Comparison of ENCODE assay signal across 25 mouse cellular contexts in the genomic region with DNA sequence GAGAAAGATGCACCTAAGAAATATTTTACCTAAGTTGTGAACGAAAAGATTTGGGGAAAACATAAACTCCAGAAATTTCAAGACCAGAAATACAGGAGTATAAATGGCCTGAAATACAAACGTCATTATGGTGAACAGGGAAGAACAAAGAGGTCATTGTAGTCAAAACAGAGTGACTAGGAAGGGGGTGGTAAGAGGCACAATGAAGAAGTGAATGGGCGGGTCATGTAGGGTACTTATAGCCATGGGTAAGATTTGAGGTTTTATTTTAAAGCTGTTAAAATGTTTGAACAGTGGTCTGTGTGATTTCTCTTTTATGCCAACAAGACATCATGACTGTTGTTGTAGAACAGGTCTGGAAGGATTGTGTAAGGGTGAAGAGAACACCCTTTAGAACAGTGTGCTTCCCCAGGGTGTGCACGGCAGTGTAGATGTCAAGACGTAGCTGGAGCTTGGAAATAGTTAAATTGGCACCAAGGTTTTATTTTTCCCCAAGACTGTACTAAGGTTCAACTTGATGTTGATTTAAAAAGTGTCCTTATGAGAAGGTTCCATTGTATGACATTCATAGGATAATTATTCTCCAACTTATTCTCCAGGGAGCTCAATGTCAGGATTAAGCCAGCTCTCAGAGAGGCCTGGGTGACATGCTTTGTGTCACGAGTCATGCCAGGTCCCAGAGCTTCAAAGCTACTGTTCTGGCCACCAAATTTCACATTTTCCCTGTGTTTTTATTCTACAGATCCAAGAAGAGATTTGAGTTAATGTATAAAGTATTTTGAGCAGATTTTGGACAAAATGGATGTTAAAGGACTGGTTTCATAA.
A peak's percentile ranks its signal among the peaks of the same experiment; 100 is the strongest.
DNase-seq lines count a peak whose midpoint lies in the region; ATAC-seq and TF ChIP-seq lines count a peak whose summit lies in the region.
"Had no signal": no experiment of that assay in that cellular context is flagged by ENCODE, and none has a peak within 500 bp of the region (broad histone marks: within the 10 kb centered on the region; RNA-seq: fewer than 3 reads in every experiment).

No protein-coding gene starts in this region.

- H3K27me3 ChIP-seq in forebrain, embryonic 13.5 days: no peaks in the 10 kb centered on the region
- no peaks in the 10 kb centered on the region for H3K27me3 ChIP-seq in forebrain, postnatal 0 days (ENCODE audit: insufficient read depth, low read length)
- no peaks in the 10 kb centered on the region for H3K27me3 ChIP-seq in midbrain, embryonic 13.5 days
- no peaks in the 10 kb centered on the region for H3K27me3 ChIP-seq in midbrain, embryonic 10.5 days (ENCODE audit: low read depth, poor library complexity, severe bottlenecking)
- no peaks in the 10 kb centered on the region for H3K27me3 ChIP-seq in midbrain, embryonic 14.5 days (ENCODE audit: control insufficient read depth, insufficient read depth, low read length)
- no peaks in the 10 kb centered on the region for H3K27me3 ChIP-seq in intestine, postnatal 0 days (replicated peaks; ENCODE audit: control insufficient read depth, insufficient read depth, low read length)
- H3K27me3 ChIP-seq: forebrain, embryonic 12.5 days; heart, embryonic 12.5 days; limb, embryonic 15.5 days; liver, embryonic 15.5 days; neural tube, embryonic 12.5 days had no signal

- WGBS in forebrain, embryonic 13.5 days: 44% methylated on average over 6 of the region's 6 CpGs
- 42% methylated on average over 6 of the region's 6 CpGs for WGBS in forebrain, postnatal 0 days
- WGBS in midbrain, embryonic 13.5 days: 48% methylated on average over 6 of the region's 6 CpGs
- WGBS in midbrain, embryonic 10.5 days: 69% methylated on average over 6 of the region's 6 CpGs
- 39% methylated on average over 6 of the region's 6 CpGs for WGBS in midbrain, embryonic 14.5 days
- WGBS in intestine, postnatal 0 days: 68% methylated on average over 6 of the region's 6 CpGs

- no peaks in the 10 kb centered on the region for H3K9me3 ChIP-seq in forebrain, embryonic 13.5 days (replicated peaks)
- H3K9me3 ChIP-seq in forebrain, postnatal 0 days (ENCODE audit: low read length): no peaks in the 10 kb centered on the region
- H3K9me3 ChIP-seq in midbrain, embryonic 13.5 days: no peaks in the 10 kb centered on the region
- H3K9me3 ChIP-seq in midbrain, embryonic 10.5 days (replicated peaks): no peaks in the 10 kb centered on the region
- H3K9me3 ChIP-seq in midbrain, embryonic 14.5 days (ENCODE audit: control insufficient read depth, low read length): no peaks in the 10 kb centered on the region
- H3K9me3 ChIP-seq in intestine, postnatal 0 days (ENCODE audit: control insufficient read depth): no peaks in the 10 kb centered on the region
- H3K9me3 ChIP-seq: forebrain, embryonic 12.5 days; heart, embryonic 12.5 days; limb, embryonic 15.5 days; liver, embryonic 15.5 days; neural tube, embryonic 12.5 days had no signal

- no peak overlapping the region for H3K4me3 ChIP-seq in forebrain, embryonic 13.5 days
- H3K4me3 ChIP-seq in forebrain, postnatal 0 days (ENCODE audit: low read depth, low read length): no peak overlapping the region
- H3K4me3 ChIP-seq in left cerebral cortex, adult 2 months: no peak overlapping the region
- no peak overlapping the region for H3K4me3 ChIP-seq in midbrain, embryonic 13.5 days (replicated peaks)
- no peak overlapping the region for H3K4me3 ChIP-seq in midbrain, embryonic 10.5 days
- H3K4me3 ChIP-seq in midbrain, embryonic 14.5 days (replicated peaks; ENCODE audit: low read depth, low read length): no peak overlapping the region
- no peak overlapping the region for H3K4me3 ChIP-seq in intestine, postnatal 0 days (ENCODE audit: low read depth, low read length)
- H3K4me3 ChIP-seq: forebrain, embryonic 12.5 days; heart, embryonic 12.5 days; limb, embryonic 15.5 days; liver, embryonic 15.5 days; neural tube, embryonic 12.5 days had no signal

- H3K4me1 ChIP-seq in forebrain, embryonic 13.5 days: peaks cover 28% of the 10 kb centered on the region; the same call in 1 of the 2 replicates
- H3K4me1 ChIP-seq in forebrain, postnatal 0 days (ENCODE audit: insufficient read depth): peaks cover 4% of the 10 kb centered on the region; the same call in 1 of the 2 replicates
- peaks cover 30% of the 10 kb centered on the region for H3K4me1 ChIP-seq in midbrain, embryonic 13.5 days (replicated peaks)
- peaks cover 19% of the 10 kb centered on the region for H3K4me1 ChIP-seq in midbrain, embryonic 10.5 days
- H3K4me1 ChIP-seq in midbrain, embryonic 14.5 days (ENCODE audit: control insufficient read depth, insufficient read depth, low read length): peaks cover 9% of the 10 kb centered on the region
- no peaks in the 10 kb centered on the region for H3K4me1 ChIP-seq in intestine, postnatal 0 days (replicated peaks; ENCODE audit: control insufficient read depth, insufficient read depth, low read length)
- H3K4me1 ChIP-seq: limb, embryonic 15.5 days; liver, embryonic 15.5 days had no signal

- H3K27ac ChIP-seq in forebrain, embryonic 13.5 days: peak overlapping the region; percentile 19; the same call in 1 of the 2 replicates
- H3K27ac ChIP-seq in forebrain, postnatal 0 days (ENCODE audit: low read depth, low read length): no peak overlapping the region
- H3K27ac ChIP-seq in left cerebral cortex, adult 2 months: peak overlapping the region; percentile 13; the same call in 1 of the 2 replicates
- no peak overlapping the region for H3K27ac ChIP-seq in midbrain, embryonic 13.5 days
- no peak overlapping the region; the same call in 1 of the 2 replicates for H3K27ac ChIP-seq in midbrain, embryonic 10.5 days (replicated peaks)
- 0 out of 2 replicates have a peak overlapping the region, but pooled peaks have one; percentile 32 for H3K27ac ChIP-seq in midbrain, embryonic 14.5 days (replicated peaks; ENCODE audit: low read depth, low read length)
- H3K27ac ChIP-seq in intestine, postnatal 0 days (ENCODE audit: low read depth, low read length): no peak overlapping the region
- H3K27ac ChIP-seq: forebrain, embryonic 12.5 days; kidney, postnatal 0 days; limb, embryonic 15.5 days; liver, embryonic 15.5 days; neural tube, embryonic 12.5 days had no signal

- TF ChIP-seq CTCF in forebrain, postnatal 0 days (IDR thresholded peaks at IDR 0.05; ENCODE audit: low read depth): no peak
- no peak for TF ChIP-seq CTCF in left cerebral cortex, adult 2 months (IDR thresholded peaks at IDR 0.05)
- no peak for TF ChIP-seq CTCF in intestine, postnatal 0 days (IDR thresholded peaks at IDR 0.05; ENCODE audit: low read depth)

- H3K9ac ChIP-seq in forebrain, embryonic 13.5 days: no peak overlapping the region
- no peak overlapping the region for H3K9ac ChIP-seq in forebrain, postnatal 0 days
- no peak overlapping the region for H3K9ac ChIP-seq in midbrain, embryonic 13.5 days (replicated peaks)
- no peak overlapping the region for H3K9ac ChIP-seq in midbrain, embryonic 14.5 days (replicated peaks; ENCODE audit: low read length)
- no peak overlapping the region for H3K9ac ChIP-seq in intestine, postnatal 0 days (ENCODE audit: low read depth, low read length)
- H3K9ac ChIP-seq: forebrain, embryonic 12.5 days; heart, embryonic 12.5 days; limb, embryonic 15.5 days; liver, embryonic 15.5 days; neural tube, embryonic 12.5 days had no signal

- no peak for DNase-seq in forebrain, postnatal 0 days
- no peak for DNase-seq in left cerebral cortex, adult 2 months (ENCODE audit: extremely low spot score in 1 of 2, low spot score in 2 of 2)
- DNase-seq in left cerebral cortex, adult 11 months (ENCODE audit: low spot score): no peak
- DNase-seq in midbrain, embryonic 10.5 days (ENCODE audit: low spot score): no peak
- DNase-seq in midbrain, embryonic 14.5 days: no peak
- DNase-seq: adrenal gland, postnatal 10 days; cerebellum, adult 11 months; cerebellum, postnatal 14 days; embryo, embryonic 11 days; heart, postnatal 14 days; kidney, adult 18-20 months; right cerebral cortex, adult 18-20 months; thymus, postnatal 4 days had no signal

- peaks cover 28% of the 10 kb centered on the region for H3K36me3 ChIP-seq in forebrain, embryonic 13.5 days (ENCODE audit: poor library complexity, severe bottlenecking)
- no peaks in the 10 kb centered on the region for H3K36me3 ChIP-seq in forebrain, postnatal 0 days (ENCODE audit: insufficient read depth)
- H3K36me3 ChIP-seq in midbrain, embryonic 13.5 days: peaks cover 11% of the 10 kb centered on the region; the same call in 1 of the 2 replicates
- H3K36me3 ChIP-seq in midbrain, embryonic 10.5 days: peaks cover 45% of the 10 kb centered on the region
- H3K36me3 ChIP-seq in midbrain, embryonic 14.5 days (ENCODE audit: control insufficient read depth, insufficient read depth, low read length): peaks cover 5% of the 10 kb centered on the region
- H3K36me3 ChIP-seq in intestine, postnatal 0 days (ENCODE audit: control insufficient read depth, insufficient read depth): no peaks in the 10 kb centered on the region
- H3K36me3 ChIP-seq: G1E; liver, embryonic 15.5 days had no signal

- intact Hi-C loops in left cerebral cortex, adult 2 months (cut with DNase I): no loop called here

- no peak overlapping the region for H3K4me2 ChIP-seq in forebrain, embryonic 13.5 days
- no peak overlapping the region for H3K4me2 ChIP-seq in forebrain, postnatal 0 days (ENCODE audit: low read depth)
- no peak overlapping the region for H3K4me2 ChIP-seq in midbrain, embryonic 13.5 days (replicated peaks)
- no peak overlapping the region for H3K4me2 ChIP-seq in midbrain, embryonic 14.5 days (ENCODE audit: low read length)
- no peak overlapping the region for H3K4me2 ChIP-seq in intestine, postnatal 0 days (replicated peaks; ENCODE audit: low read depth)
- H3K4me2 ChIP-seq: forebrain, embryonic 12.5 days; heart, embryonic 12.5 days; limb, embryonic 15.5 days; liver, embryonic 15.5 days; neural tube, embryonic 12.5 days had no signal

- ATAC-seq in forebrain, embryonic 13.5 days: no peak
- ATAC-seq in forebrain, postnatal 0 days: no peak
- ATAC-seq in midbrain, embryonic 13.5 days: 0 out of 2 replicates have a peak, but pooled peaks have one; percentile 11
- ATAC-seq in midbrain, embryonic 14.5 days (ENCODE audit: low FRiP score, low TSS enrichment): peak; percentile 63; the same call in 1 of the 2 replicates
- no peak; the same call in 1 of the 2 replicates for ATAC-seq in intestine, postnatal 0 days
- ATAC-seq: activated CD4-positive, CD25-positive, alpha-beta regulatory T cell, adult 4 months; CD4-positive, CD25-positive, alpha-beta regulatory T cell, adult 4 months had no signal

Comparison
In these comparisons a context has a peak if more than half of its experiments do, and no peak if none do; other contexts are left out.
1. H3K27ac ChIP-seq: peak in forebrain, embryonic 13.5 days (single experiment), left cerebral cortex, adult 2 months (single experiment) and midbrain, embryonic 14.5 days (single experiment); none in forebrain, postnatal 0 days (single experiment), midbrain, embryonic 13.5 days (single experiment), midbrain, embryonic 10.5 days (single experiment) and intestine, postnatal 0 days (single experiment).
2. ATAC-seq: peak in midbrain, embryonic 13.5 days (single experiment) and midbrain, embryonic 14.5 days (single experiment); none in forebrain, embryonic 13.5 days (single experiment), forebrain, postnatal 0 days (single experiment) and intestine, postnatal 0 days (single experiment).